Mouse (Mus musculus) gastrocnemius, postnatal 25 days (tissue): ENCODE measurements around the gene Gprc5b. TPM values are rescaled to one million over a fixed set of nuclear protein-coding genes. Genes with fewer than 3 reads are reported as not detected.

Experiments
- DNase-seq: peaks from one replicate; pipeline ENCODE4 v3.0.0; 2022
- long read RNA-seq, 2 experiments: library from polyadenylated mRNA; stranded (forward); transcript quantifications; one replicate each; pipeline ENCODE4 v2.0.0; 2021
- total RNA-seq, 2 experiments: library from RNA; stranded (reverse); gene quantifications; 1 replicate in 1 of 2; 2 replicates in 1 of 2; pipeline ENCODE4 v1.2.3; 2021

Gene Gprc5b
- total RNA-seq, result 10 to 100 TPM; 12.3 to 16.7 TPM
- long read RNA-seq, experiment 1, full-length matches to known transcripts, result 2 of 17 reads
- long read RNA-seq, experiment 1, partial matches to known transcripts, result 0 of 17 reads
- long read RNA-seq, experiment 1, other reads (novel, unspliced or antisense), result 15 of 17 reads
- long read RNA-seq, experiment 2, full-length matches to known transcripts, result 5 of 16 reads
- long read RNA-seq, experiment 2, partial matches to known transcripts, result 0 of 16 reads
- long read RNA-seq, experiment 2, other reads (novel, unspliced or antisense), result 11 of 16 reads

- DNase-seq, result peak; percentile 91
Measured at GRCm38 (mm10) chr7:118995007-118995406, at the start of gene Gprc5b. Gene Gprc5b, minus strand, starts transcription at chr7:118995211.

- no peak for DNase-seq
Measured at GRCm38 (mm10) chr7:119041502-119041901, 46.5 kb upstream of the Gprc5b start.

GRCm38 (mm10) chr7:119037581-119037980 lies 42.6 kb upstream of the Gprc5b start:
- no peak for DNase-seq

GRCm38 (mm10) chr7:119034243-119034961 lies 39.4 kb upstream of the Gprc5b start:
- DNase-seq, result no peak

GRCm38 (mm10) chr7:119023394-119023921 lies 28.4 kb upstream of the Gprc5b start:
- no peak for DNase-seq

GRCm38 (mm10) chr7:119022238-119023156 lies 27.5 kb upstream of the Gprc5b start:
- no peak for DNase-seq

GRCm38 (mm10) chr7:119019537-119019936 lies 24.5 kb upstream of the Gprc5b start:
- no peak for DNase-seq

- DNase-seq, result no peak
Measured at GRCm38 (mm10) chr7:119015736-119016135, 20.7 kb upstream of the Gprc5b start.

- no peak for DNase-seq
Measured at GRCm38 (mm10) chr7:119010854-119011529, 16.0 kb upstream of the Gprc5b start.

GRCm38 (mm10) chr7:119002501-119002900 lies 7.5 kb upstream of the Gprc5b start:
- DNase-seq, result no peak

GRCm38 (mm10) chr7:119001965-119002364 lies 7.0 kb upstream of the Gprc5b start:
- DNase-seq, result no peak

- no peak for DNase-seq
Measured at GRCm38 (mm10) chr7:118999857-119000256, 4.8 kb upstream of the Gprc5b start.

- DNase-seq, result peak; percentile 65
Measured at GRCm38 (mm10) chr7:118996137-118996837, 1.3 kb upstream of the Gprc5b start.

- no peak for DNase-seq
Measured at GRCm38 (mm10) chr7:118995671-118996070, 660 bp upstream of the Gprc5b start.

- no peak for DNase-seq
Measured at GRCm38 (mm10) chr7:118994231-118994842, 674 bp downstream of the Gprc5b start.

- no peak for DNase-seq
Measured at GRCm38 (mm10) chr7:118993597-118994230, 1.3 kb downstream of the Gprc5b start.

- DNase-seq, result no peak
Measured at GRCm38 (mm10) chr7:118992623-118993405, 2.2 kb downstream of the Gprc5b start.

- no peak for DNase-seq
Measured at GRCm38 (mm10) chr7:118992080-118992560, 2.9 kb downstream of the Gprc5b start.

- no peak for DNase-seq
Measured at GRCm38 (mm10) chr7:118991341-118991884, 3.6 kb downstream of the Gprc5b start.
